Mouse (Mus musculus): ENCODE results near the gene Stmnd1.
"Not testable (repeated sequence)": the region's sequence is repeated elsewhere in the genome, so short reads cannot be mapped to it uniquely, and the experiment has no call there.

The Stmnd1 gene

GRCm38 (mm10) chr13:46288372-46288771 is 14.9 kb downstream of the Stmnd1 start:
- in situ Hi-C loops (cut with MboI; ENCODE audit: low sequenced_read_pairs), result no loop called here

DNA sequence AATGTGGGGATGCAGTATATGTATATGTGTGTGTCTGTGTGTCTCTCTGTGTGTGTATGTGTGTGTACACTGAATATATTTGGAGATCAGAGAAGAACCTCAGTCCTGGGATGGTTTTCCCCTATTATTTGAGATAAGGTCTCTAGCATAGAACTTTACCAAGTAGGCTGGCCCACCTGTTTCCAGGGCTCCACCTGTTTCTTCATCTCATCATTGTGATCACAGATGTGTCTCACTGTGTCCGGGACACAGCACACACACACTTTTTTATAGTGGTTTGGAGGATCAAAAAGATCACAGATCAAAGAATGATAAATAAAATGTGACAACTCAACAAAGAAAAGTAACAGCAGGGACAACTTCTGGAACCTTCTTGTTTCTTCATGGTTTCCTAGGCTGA is 17.0 kb downstream of the Stmnd1 start:
- in situ Hi-C loops (cut with MboI; ENCODE audit: low sequenced_read_pairs), result no loop called here

DNA sequence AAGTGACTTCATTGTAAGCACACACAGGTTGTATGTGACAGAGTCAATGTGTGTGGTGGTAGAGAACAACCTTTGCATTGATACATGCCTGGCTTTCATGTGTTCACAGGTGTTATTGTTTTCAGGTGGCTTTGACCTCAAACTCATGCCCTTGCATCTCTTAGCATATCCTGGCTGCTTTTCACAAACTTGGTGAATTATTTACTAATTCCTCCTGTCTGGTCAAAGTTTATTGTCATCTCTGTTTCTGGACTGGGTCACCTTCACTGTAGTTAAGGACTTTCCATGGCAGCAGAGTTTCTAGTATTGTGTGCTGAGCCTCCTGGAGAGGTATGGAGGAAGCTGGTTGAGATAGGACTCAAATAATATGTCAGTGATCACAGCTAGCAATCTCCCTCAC is 20.8 kb downstream of the Stmnd1 start:
- in situ Hi-C loops (cut with MboI; ENCODE audit: low sequenced_read_pairs), result no loop called here

GRCm38 (mm10) chr13:46297701-46298100 is 24.2 kb downstream of the Stmnd1 start:
- in situ Hi-C loops (cut with MboI; ENCODE audit: low sequenced_read_pairs), result no loop called here

DNA sequence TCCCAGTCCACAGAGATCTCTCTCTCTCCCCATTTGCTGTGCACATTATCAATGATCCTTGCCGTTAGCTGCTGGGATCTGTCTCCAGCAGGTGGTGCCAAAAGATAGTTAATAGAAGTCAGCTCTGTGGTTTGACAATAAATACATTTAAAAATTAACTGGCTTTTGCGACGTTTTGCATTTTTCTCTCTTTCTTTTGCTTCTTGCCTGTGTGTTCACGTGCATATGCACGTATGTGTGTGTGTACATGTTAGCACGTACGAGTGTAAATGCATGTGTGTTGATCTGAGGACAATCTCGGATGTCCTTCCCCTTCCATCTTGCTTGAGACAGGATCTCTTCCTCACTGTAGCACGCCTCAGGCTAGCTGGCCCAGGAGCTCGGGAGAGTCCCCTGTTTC is 37.3 kb downstream of the Stmnd1 start:
- in situ Hi-C loops (cut with MboI; ENCODE audit: low sequenced_read_pairs), result loop anchor here (10.0 kb wide), 2 partner anchors 354 to 484 kb away; partner anchors contain the start of gene Fam8a1

DNA sequence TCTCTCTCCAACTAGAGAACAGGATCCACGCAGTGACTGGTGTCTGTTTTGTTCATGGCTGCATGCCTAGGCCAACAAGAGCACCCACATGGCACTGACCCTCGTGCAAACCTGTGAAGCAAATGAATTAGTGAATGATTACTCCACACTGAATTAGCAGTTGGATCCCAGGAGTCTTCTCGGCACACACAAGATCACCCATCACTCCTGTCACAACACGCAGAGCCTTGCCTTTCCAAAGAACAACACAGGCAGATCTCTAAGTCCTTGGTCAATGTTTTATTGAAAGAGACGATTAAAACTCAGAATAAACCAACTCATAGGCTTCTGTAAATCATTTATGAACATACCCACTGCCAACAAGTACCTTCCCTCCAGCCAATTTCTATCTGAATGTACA is 39.7 kb downstream of the Stmnd1 start:
- in situ Hi-C loops (cut with MboI; ENCODE audit: low sequenced_read_pairs), result loop anchor here (10.0 kb wide), 2 partner anchors 352 to 482 kb away; partner anchors contain the start of gene Fam8a1

- in situ Hi-C loops (cut with MboI; ENCODE audit: low sequenced_read_pairs), result loop anchor here (10.0 kb wide), 2 partner anchors 350 to 480 kb away; partner anchors contain the start of gene Fam8a1
Measured at GRCm38 (mm10) chr13:46315165-46315564, 41.6 kb downstream of the Stmnd1 start.

GRCm38 (mm10) chr13:46326351-46326985 is 52.9 kb downstream of the Stmnd1 start:
- in situ Hi-C loops (cut with MboI; ENCODE audit: low sequenced_read_pairs), result no loop called here

- in situ Hi-C loops (cut with MboI; ENCODE audit: low sequenced_read_pairs), result no loop called here
Measured at GRCm38 (mm10) chr13:46335020-46335419, 61.5 kb downstream of the Stmnd1 start.

- in situ Hi-C loops (cut with MboI; ENCODE audit: low sequenced_read_pairs), result not testable (repeated sequence)
Measured at GRCm38 (mm10) chr13:46336281-46336680, 62.8 kb downstream of the Stmnd1 start.

DNA sequence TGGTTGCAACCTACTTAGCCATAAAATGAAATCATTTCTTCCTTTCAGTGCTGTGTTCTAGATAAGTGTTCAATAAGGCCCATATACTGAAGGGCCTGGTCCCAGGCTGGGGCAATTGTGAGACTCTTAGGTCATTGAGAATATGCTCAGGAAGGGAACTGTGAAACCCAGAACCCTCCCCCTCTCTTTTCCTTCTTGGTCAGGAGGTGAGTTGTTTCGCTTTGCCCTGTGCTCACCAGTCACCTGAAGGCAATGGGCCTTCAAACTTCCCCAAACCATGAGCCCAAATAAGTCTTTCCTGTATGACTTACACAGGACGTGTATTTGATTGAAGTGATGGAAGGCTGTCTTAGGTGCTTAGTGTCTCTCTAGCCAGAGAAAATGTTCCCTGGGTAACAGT is 64.3 kb downstream of the Stmnd1 start:
- in situ Hi-C loops (cut with MboI; ENCODE audit: low sequenced_read_pairs), result no loop called here

DNA sequence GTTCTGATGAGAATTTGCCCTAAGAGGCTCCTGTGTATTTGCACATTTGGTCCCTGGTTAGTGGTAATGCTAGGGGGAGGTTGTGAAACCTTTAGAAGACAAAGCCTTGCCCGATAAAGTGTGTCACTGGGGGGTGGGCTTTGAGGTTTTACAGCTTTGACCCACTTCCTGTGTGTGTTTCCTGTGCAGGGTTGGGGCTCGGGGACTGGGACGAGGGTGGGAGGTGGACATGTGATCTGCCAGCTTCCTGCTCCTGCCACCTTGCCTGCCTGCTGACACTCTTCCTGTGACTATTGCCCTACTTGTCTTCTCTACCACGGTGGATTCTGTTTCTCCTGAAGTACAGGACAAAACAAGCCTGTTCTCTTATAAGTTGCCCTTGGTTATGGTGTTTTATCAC is 66.4 kb downstream of the Stmnd1 start:
- in situ Hi-C loops (cut with MboI; ENCODE audit: low sequenced_read_pairs), result no loop called here

GRCm38 (mm10) chr13:46340583-46340982 is 67.1 kb downstream of the Stmnd1 start:
- in situ Hi-C loops (cut with MboI; ENCODE audit: low sequenced_read_pairs), result no loop called here

DNA sequence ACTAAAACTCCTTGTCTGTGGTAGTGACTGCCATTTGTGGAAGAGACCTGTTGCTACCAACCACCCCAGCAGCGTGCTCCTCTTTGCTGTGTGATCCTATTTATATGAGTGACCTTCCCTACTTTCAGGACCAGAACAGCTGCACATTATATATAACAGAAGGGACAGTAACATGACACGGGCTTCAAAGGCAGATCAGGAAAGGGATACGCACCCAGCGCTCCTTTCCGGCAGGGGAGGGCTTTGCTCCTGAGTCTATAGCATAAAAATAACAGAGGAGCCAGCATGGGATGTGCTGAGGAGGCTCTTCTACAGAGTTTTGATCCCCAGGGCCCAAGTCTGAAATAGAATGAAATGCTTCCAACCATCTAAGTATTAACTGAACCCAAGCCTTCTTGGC is 67.9 kb downstream of the Stmnd1 start:
- in situ Hi-C loops (cut with MboI; ENCODE audit: low sequenced_read_pairs), result no loop called here

DNA sequence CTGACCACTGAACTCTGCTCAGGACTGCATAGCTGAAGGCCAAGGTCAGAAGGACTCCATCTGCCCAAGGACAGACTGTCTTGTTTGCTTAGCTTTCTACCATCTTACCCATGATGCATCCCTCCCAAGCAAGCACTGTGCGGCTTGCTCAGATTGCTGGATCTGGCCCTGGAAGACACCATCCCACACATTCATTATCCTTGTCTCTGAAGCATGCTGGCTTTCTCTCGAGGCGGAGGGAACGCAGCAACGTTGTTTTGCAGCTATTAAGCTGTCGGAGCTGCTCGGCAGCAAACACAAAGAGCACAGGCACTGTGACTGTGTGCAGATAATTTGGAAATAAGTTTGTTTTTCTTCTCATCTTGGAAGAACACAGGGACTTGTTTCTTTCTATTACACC is 69.7 kb downstream of the Stmnd1 start:
- in situ Hi-C loops (cut with MboI; ENCODE audit: low sequenced_read_pairs), result no loop called here

DNA sequence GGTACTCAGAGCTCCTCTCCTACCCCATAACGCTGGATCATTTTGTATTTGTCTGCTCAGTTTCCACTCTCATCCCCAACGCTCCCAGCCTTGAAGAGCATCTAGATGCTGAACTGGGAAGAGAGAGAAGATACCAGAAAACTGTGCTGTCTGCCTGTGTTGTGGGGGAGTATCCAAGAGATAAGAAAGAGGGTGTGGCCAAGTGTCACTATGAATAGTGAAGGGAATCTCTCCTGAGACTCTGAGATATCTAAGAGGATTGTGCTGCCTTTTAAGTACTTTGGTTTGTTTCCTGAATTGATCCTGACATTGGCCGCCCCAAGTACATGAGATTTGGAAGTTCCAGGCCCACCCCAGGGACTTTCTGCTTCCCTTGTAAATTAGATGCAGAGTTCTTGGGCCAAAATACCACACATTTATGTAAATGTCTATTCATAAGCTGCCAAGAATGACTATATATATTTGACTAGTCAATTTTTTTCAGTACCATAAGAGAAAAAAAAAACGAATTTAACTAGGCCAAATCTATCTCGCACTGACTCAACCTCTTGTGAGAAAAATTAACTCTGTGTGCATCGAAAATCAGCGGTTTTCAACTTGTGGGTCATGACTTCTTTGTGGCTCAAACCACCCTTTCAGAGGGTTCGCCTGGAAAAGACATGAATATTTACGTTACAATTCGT is 73.5 kb downstream of the Stmnd1 start:
- in situ Hi-C loops (cut with MboI; ENCODE audit: low sequenced_read_pairs), result no loop called here

DNA sequence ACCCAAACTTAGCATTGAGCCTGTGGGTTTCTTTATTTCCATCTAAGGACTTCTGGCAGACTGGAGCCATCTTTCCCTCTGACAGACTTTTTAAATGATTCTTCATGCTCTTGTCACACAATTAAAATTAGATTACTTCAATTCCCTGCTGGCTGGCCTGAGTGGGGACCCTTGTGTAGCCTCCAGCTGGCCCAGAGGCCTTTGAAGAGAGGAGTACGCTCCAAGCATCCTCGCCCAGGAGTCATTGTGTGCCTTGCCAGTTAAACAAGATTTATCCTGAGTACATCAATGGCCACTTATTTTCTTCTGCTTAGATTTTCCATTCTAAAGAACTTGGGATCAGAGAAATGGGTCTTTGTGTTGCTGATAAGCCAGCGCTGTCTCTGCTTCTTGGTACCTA is 76.1 kb downstream of the Stmnd1 start:
- in situ Hi-C loops (cut with MboI; ENCODE audit: low sequenced_read_pairs), result no loop called here
